Mouse (Mus musculus): ENCODE results near the gene Igsf9b. TPM values are rescaled to one million over a fixed set of nuclear protein-coding genes. Genes with fewer than 3 reads are reported as not detected.

The Igsf9b gene
- 1 to 10 TPM in 3 of 4 experiments, under 1 TPM in 1; 0.67 to 1.4 (median 1.0) TPM for total RNA-seq (2022)

- peak; percentile 72 to 77 for DNase-seq (ENCODE audit: low spot score in 2 of 2)
Observed at GRCm38 (mm10) chr9:27298411-27299285, at the start of gene Igsf9b. Igsf9b (plus strand) TSS chr9:27299204.

- no peak for DNase-seq (ENCODE audit: low spot score in 2 of 2)
Observed at GRCm38 (mm10) chr9:27252034-27252714, 46.8 kb upstream of the Igsf9b start.

- peak in 1 of 2 experiments; percentile 12 for DNase-seq (ENCODE audit: low spot score in 2 of 2)
Observed at GRCm38 (mm10) chr9:27256454-27256853, 42.5 kb upstream of the Igsf9b start.

- DNase-seq (ENCODE audit: low spot score in 2 of 2) = no peak
Observed at GRCm38 (mm10) chr9:27260378-27260947, 38.5 kb upstream of the Igsf9b start.

- no peak for DNase-seq (ENCODE audit: low spot score in 2 of 2)
Observed at GRCm38 (mm10) chr9:27261905-27262304, 37.1 kb upstream of the Igsf9b start.

GRCm38 (mm10) chr9:27265009-27265408 lies 34.0 kb upstream of the Igsf9b start:
- DNase-seq (ENCODE audit: low spot score in 2 of 2) = no peak

- no peak for DNase-seq (ENCODE audit: low spot score in 2 of 2)
Observed at GRCm38 (mm10) chr9:27267878-27268277, 31.1 kb upstream of the Igsf9b start.

GRCm38 (mm10) chr9:27268493-27268892 lies 30.5 kb upstream of the Igsf9b start:
- no peak for DNase-seq (ENCODE audit: low spot score in 2 of 2)

GRCm38 (mm10) chr9:27269322-27269721 lies 29.7 kb upstream of the Igsf9b start:
- DNase-seq (ENCODE audit: low spot score in 2 of 2) = no peak

GRCm38 (mm10) chr9:27269904-27270303 lies 29.1 kb upstream of the Igsf9b start:
- DNase-seq (ENCODE audit: low spot score in 2 of 2) = no peak

- DNase-seq (ENCODE audit: low spot score in 2 of 2) = no peak
Observed at GRCm38 (mm10) chr9:27271899-27272298, 27.1 kb upstream of the Igsf9b start.

- no peak for DNase-seq (ENCODE audit: low spot score in 2 of 2)
Observed at GRCm38 (mm10) chr9:27272858-27273257, 26.1 kb upstream of the Igsf9b start.

GRCm38 (mm10) chr9:27276282-27276839 lies 22.6 kb upstream of the Igsf9b start:
- DNase-seq (ENCODE audit: low spot score in 2 of 2) = no peak

- no peak for DNase-seq (ENCODE audit: low spot score in 2 of 2)
Observed at GRCm38 (mm10) chr9:27277401-27278087, 21.5 kb upstream of the Igsf9b start.

GRCm38 (mm10) chr9:27279041-27279440 lies 20.0 kb upstream of the Igsf9b start:
- DNase-seq (ENCODE audit: low spot score in 2 of 2) = no peak

- no peak for DNase-seq (ENCODE audit: low spot score in 2 of 2)
Observed at GRCm38 (mm10) chr9:27280976-27281375, 18.0 kb upstream of the Igsf9b start.

GRCm38 (mm10) chr9:27285719-27286249 lies 13.2 kb upstream of the Igsf9b start:
- no peak for DNase-seq (ENCODE audit: low spot score in 2 of 2)

GRCm38 (mm10) chr9:27286296-27286695 lies 12.7 kb upstream of the Igsf9b start:
- no peak for DNase-seq (ENCODE audit: low spot score in 2 of 2)

GRCm38 (mm10) chr9:27286859-27287258 lies 12.1 kb upstream of the Igsf9b start:
- DNase-seq (ENCODE audit: low spot score in 2 of 2) = no peak

- no peak for DNase-seq (ENCODE audit: low spot score in 2 of 2)
Observed at GRCm38 (mm10) chr9:27287419-27287818, 11.6 kb upstream of the Igsf9b start.

- no peak for DNase-seq (ENCODE audit: low spot score in 2 of 2)
Observed at GRCm38 (mm10) chr9:27288442-27288841, 10.6 kb upstream of the Igsf9b start.

Data from gastrocnemius, adult 8-10 months (tissue).